Mouse (Mus musculus) thymus, adult 2 months (tissue): Measurements from ENCODE around the gene Ntn1. TPM values are rescaled to one million over a fixed set of nuclear protein-coding genes. Genes with fewer than 3 reads are reported as not detected.
A peak's percentile ranks its signal among the peaks of the same experiment; 100 is the strongest.

Source experiments
- DNase-seq: peaks from one replicate; pipeline ENCODE4 v3.0.0; 2021
- H3K27ac ChIP-seq: fragments of 200-500 bp; 2 replicates; pipeline ENCODE4 v1.5.1; 2012; ENCODE audit warnings: low read length, control low read depth; ENCODE audit not compliant: control insufficient read depth, insufficient read depth
- H3K27me3 ChIP-seq: fragments of 200-500 bp; 2 replicates; pipeline ENCODE4 v1.6.1; 2012; ENCODE audit warnings: mild to moderate bottlenecking, low read length, moderate library complexity, mixed read lengths; ENCODE audit not compliant: control insufficient read depth, insufficient read depth
- H3K36me3 ChIP-seq: fragments of 200-500 bp; 2 replicates; pipeline ENCODE4 v1.6.1; 2012; ENCODE audit warnings: mild to moderate bottlenecking, low read length, moderate library complexity; ENCODE audit not compliant: control insufficient read depth, insufficient read depth
- H3K4me1 ChIP-seq: fragments of 200-500 bp; replicated peaks from 2 replicates; pipeline ENCODE4 v1.6.1; 2012; ENCODE audit warnings: low read length; ENCODE audit not compliant: control insufficient read depth, insufficient read depth
- H3K4me3 ChIP-seq: fragments of 200-500 bp; 2 replicates; pipeline ENCODE4 v1.5.1; 2012; ENCODE audit warnings: mild to moderate bottlenecking, low read length, control low read depth, moderate library complexity; ENCODE audit not compliant: control insufficient read depth, insufficient read depth
- CTCF ChIP-seq: fragments of 200-500 bp; IDR thresholded peaks from 2 replicates; pipeline ENCODE4 v1.5.1; 2012; ENCODE audit warnings: mild to moderate bottlenecking, control low read depth, low read length, moderate library complexity, borderline replicate concordance; ENCODE audit not compliant: control insufficient read depth, poor library complexity, insufficient read depth; ENCODE audit errors: extremely low read depth
- POLR2A ChIP-seq: fragments of 200-500 bp; IDR thresholded peaks from 2 replicates; pipeline ENCODE4 v1.6.1; 2012; ENCODE audit warnings: mild to moderate bottlenecking, low read length, control low read depth, moderate library complexity; ENCODE audit not compliant: control insufficient read depth, poor library complexity, insufficient read depth; ENCODE audit errors: extremely low read depth
- WGBS: fragments of 180-500 bp; shearing (Covaris S2); methylation state at CpG from one replicate; pipeline ENCODE4 v1.1.7; 2018; 5-methylcytosine and 5-hydroxymethylcytosine counted together
- polyA plus RNA-seq: library from polyadenylated mRNA; depleted of rRNA; stranded (reverse); fragments of >200 nt; gene quantifications from 2 replicates; pipeline ENCODE4 v1.2.3, GENCODE M21; 2012

The Ntn1 gene
- polyA plus RNA-seq, 1 experiment = 16.6 TPM

GRCm38 (mm10) chr11:68223143-68223542 is 177.5 kb downstream of the Ntn1 start:
- Histone ChIP-seq H3K27me3 (no peaks in the 10 kb centered on the region), H3K4me3 (no peak overlapping the region), H3K36me3 (no peaks in the 10 kb centered on the region), H3K27ac (no peak overlapping the region), H3K4me1 (peaks cover 28% of the 10 kb centered on the region)
- no peak for TF ChIP-seq POLR2A
- 0 out of 2 replicates have a peak, but pooled peaks have one; percentile 14 for TF ChIP-seq CTCF
- WGBS = 85% methylated on average over 13 of the region's 13 CpGs
- DNase-seq = peak; percentile 43

DNA sequence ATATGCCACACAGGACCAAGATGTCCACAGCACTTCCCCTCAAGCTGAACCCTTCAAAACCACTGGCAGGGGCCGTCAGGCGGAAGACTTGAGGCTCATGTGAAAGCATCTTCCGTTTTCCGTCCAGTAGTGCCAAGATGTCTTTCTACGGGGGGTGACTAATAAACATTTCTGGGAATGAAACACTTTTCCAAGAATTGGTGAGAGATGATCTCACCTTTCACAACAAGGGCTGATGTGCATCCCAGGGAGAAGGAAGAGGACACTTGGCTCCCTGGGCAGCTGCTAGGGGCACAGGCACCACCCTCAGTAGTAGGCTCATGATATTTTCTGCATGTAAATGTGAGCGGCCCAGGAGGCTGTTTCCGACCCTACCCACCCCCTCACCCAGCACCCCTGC is 178.4 kb downstream of the Ntn1 start:
- H3K4me1 ChIP-seq = peaks cover 29% of the 10 kb centered on the region
- H3K36me3 ChIP-seq = no peaks in the 10 kb centered on the region
- DNase-seq = no peak
- H3K4me3 ChIP-seq = no peak overlapping the region
- TF ChIP-seq POLR2A (no peak), CTCF (no peak)
- no peak overlapping the region for H3K27ac ChIP-seq
- no peaks in the 10 kb centered on the region for H3K27me3 ChIP-seq
- 69% methylated on average over 7 of the region's 7 CpGs for WGBS

GRCm38 (mm10) chr11:68220733-68221132 is 179.9 kb downstream of the Ntn1 start:
- DNase-seq = no peak
- 96% methylated on average over 4 of the region's 4 CpGs for WGBS
- no peak overlapping the region for H3K27ac ChIP-seq
- no peak overlapping the region for H3K4me3 ChIP-seq
- H3K36me3 ChIP-seq = no peaks in the 10 kb centered on the region
- no peak for TF ChIP-seq CTCF
- no peak for TF ChIP-seq POLR2A
- H3K27me3 ChIP-seq = no peaks in the 10 kb centered on the region
- peaks cover 39% of the 10 kb centered on the region for H3K4me1 ChIP-seq

GRCm38 (mm10) chr11:68216041-68216440 is 184.6 kb downstream of the Ntn1 start:
- no peak for DNase-seq
- TF ChIP-seq POLR2A = no peak
- no peak for TF ChIP-seq CTCF
- Histone ChIP-seq H3K27ac (no peak overlapping the region), H3K27me3 (no peaks in the 10 kb centered on the region), H3K36me3 (no peaks in the 10 kb centered on the region), H3K4me1 (peaks cover 79% of the 10 kb centered on the region), H3K4me3 (no peak overlapping the region)
- 96% methylated on average over 11 of the region's 11 CpGs for WGBS

DNA sequence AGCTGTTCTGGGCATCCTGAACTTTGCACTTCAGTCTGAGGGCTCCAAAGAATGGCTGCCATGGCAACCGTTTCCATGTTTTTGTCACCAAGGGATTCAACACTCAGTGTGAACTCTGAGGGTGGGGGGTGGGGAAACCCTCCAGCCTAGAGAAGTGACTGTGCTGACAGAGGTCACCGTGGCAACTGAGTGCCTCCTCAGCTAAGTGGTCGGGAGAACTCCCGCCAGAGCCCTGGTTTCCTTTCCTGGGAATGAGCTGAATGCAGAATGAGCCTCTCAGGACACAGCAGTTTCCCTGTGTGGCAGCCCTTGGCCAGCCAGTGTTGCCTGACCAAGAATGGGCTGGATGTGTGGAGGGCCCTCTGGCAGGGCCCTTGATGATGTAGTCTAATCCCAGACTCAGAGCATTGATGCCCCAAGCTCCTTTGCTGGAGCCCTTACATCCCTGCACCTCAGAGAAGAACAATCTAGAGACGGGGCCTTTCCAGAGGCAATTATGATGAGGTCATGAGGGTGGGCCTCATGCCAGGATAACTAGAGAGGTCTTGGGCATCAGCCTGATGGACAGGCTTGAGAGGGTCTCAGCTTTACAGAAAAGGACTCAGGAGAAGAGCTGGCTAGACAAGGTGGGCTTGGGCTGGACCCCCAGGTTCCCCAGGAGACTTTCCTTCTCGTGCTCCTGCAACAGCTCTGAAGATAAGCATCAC is 185.3 kb downstream of the Ntn1 start:
- H3K36me3 ChIP-seq = no peaks in the 10 kb centered on the region
- TF ChIP-seq CTCF = no peak
- TF ChIP-seq POLR2A = no peak
- peaks cover 86% of the 10 kb centered on the region for H3K4me1 ChIP-seq
- 86% methylated on average over 6 of the region's 6 CpGs for WGBS
- no peak overlapping the region for H3K4me3 ChIP-seq
- DNase-seq = no peak
- no peak overlapping the region for H3K27ac ChIP-seq
- H3K27me3 ChIP-seq = no peaks in the 10 kb centered on the region

- TF ChIP-seq POLR2A (no peak), CTCF (no peak)
- H3K27ac ChIP-seq = no peak overlapping the region
- H3K4me3 ChIP-seq = no peak overlapping the region
- 95% methylated on average over 9 of the region's 9 CpGs for WGBS
- H3K4me1 ChIP-seq = peaks cover 88% of the 10 kb centered on the region
- no peaks in the 10 kb centered on the region for H3K27me3 ChIP-seq
- no peaks in the 10 kb centered on the region for H3K36me3 ChIP-seq
- no peak for DNase-seq
These were observed 186.0 kb downstream of the Ntn1 start for GRCm38 (mm10) chr11:68214496-68215205.

DNA sequence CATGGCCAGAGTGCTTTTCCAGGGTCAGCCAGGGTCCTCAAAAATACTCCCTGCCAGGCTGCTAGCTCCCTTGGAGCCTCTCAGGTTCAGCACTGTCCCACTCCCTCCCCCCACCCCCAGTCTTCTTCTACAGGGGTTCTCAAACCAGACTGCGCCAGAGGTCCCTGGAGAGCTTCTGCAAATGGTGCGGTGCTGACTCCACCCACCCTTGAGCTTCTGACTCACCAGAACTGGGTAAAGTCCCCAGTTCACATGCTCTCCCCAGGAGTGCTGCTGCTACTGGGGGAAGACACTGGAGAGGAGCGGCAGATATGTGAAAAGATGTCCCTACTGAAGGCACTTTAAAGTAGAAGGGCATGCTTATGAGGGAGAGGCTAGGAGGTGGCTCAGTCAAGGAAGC is 186.7 kb downstream of the Ntn1 start:
- Histone ChIP-seq H3K36me3 (no peaks in the 10 kb centered on the region), H3K27ac (peak overlapping the region; percentile 12; the same call in 1 of the 2 replicates), H3K27me3 (no peaks in the 10 kb centered on the region), H3K4me1 (peaks cover 88% of the 10 kb centered on the region), H3K4me3 (no peak overlapping the region)
- TF ChIP-seq POLR2A (no peak), CTCF (no peak)
- 66% methylated on average over 3 of the region's 3 CpGs for WGBS
- no peak for DNase-seq
